Mouse (Mus musculus) heart, embryonic 14.5 days (tissue): ENCODE data around the gene Serpina3k. TPM values are rescaled to one million over a fixed set of nuclear protein-coding genes. Genes with fewer than 3 reads are reported as not detected.
"Not testable (repeated sequence)": the region's sequence is repeated elsewhere in the genome, so short reads cannot be mapped to it uniquely, and the experiment has no call there.

ENCODE experiments used
- ATAC-seq: fragments of 200-750 bp; cut with Nextera tagmentation; 2 replicates; pipeline ENCODE4 v1.8.0; 2017; ENCODE audit warnings: low read depth, moderate TSS enrichment; ENCODE audit not compliant: insufficient number of reproducible peaks, insufficient read depth, low FRiP score
- H3K27ac ChIP-seq, 2 experiments: fragments of 200-500 bp in 1 of 2; fragments of 300-500 bp in 1 of 2; sonication (generic) in 1 of 2; replicated peaks in 1 of 2; 2 replicates each; pipeline ENCODE4 v1.5.1; 2012 to 2014; ENCODE audit warnings: low read depth in 2 of 2, low read length in 2 of 2, control low read depth in 1 of 2, mild to moderate bottlenecking in 1 of 2, mixed read lengths in 1 of 2; ENCODE audit not compliant: control insufficient read depth in 1 of 2, insufficient read depth in 1 of 2
- H3K27me3 ChIP-seq: fragments of 300-500 bp; sonication (generic); 2 replicates; pipeline ENCODE4 v1.6.1; 2014; ENCODE audit warnings: mild to moderate bottlenecking, low read length, control low read depth; ENCODE audit not compliant: control insufficient read depth, insufficient read depth
- H3K36me3 ChIP-seq: fragments of 300-500 bp; sonication (generic); 2 replicates; pipeline ENCODE4 v1.6.1; 2014; ENCODE audit warnings: mild to moderate bottlenecking, control low read depth, low read length, mixed read lengths; ENCODE audit not compliant: control insufficient read depth, insufficient read depth
- H3K4me1 ChIP-seq, 2 experiments: fragments of 200-500 bp in 1 of 2; fragments of 300-500 bp in 1 of 2; sonication (generic) in 1 of 2; 2 replicates each; pipeline ENCODE4 v1.6.1; 2012 to 2014; ENCODE audit warnings: low read length in 2 of 2, control low read depth in 1 of 2, mixed read lengths in 1 of 2; ENCODE audit not compliant: control insufficient read depth in 2 of 2, insufficient read depth in 2 of 2
- H3K4me2 ChIP-seq: fragments of 300-500 bp; sonication (generic); 2 replicates; pipeline ENCODE4 v1.6.1; 2014; ENCODE audit warnings: mild to moderate bottlenecking, low read length
- H3K4me3 ChIP-seq, 2 experiments: fragments of 200-500 bp in 1 of 2; fragments of 300-500 bp in 1 of 2; sonication (generic) in 1 of 2; 2 replicates each; pipeline ENCODE4 v1.5.1; 2012 to 2014; ENCODE audit warnings: low read length in 2 of 2, mild to moderate bottlenecking in 2 of 2, control low read depth in 1 of 2, low read depth in 1 of 2, moderate library complexity in 1 of 2; ENCODE audit not compliant: control insufficient read depth in 1 of 2, insufficient read depth in 1 of 2
- H3K9ac ChIP-seq: fragments of 300-500 bp; sonication (generic); 2 replicates; pipeline ENCODE4 v1.6.1; 2014; ENCODE audit warnings: mild to moderate bottlenecking, low read length
- H3K9me3 ChIP-seq: fragments of 300-500 bp; sonication (generic); 2 replicates; pipeline ENCODE4 v1.6.1; 2016; ENCODE audit warnings: low read length, control low read depth; ENCODE audit not compliant: control insufficient read depth
- WGBS: fragments of 180-500 bp; shearing (Covaris S2); extraction: QIAGEN DNeasy Blood & Tissue Kit; methylation state at CpG from one replicate; pipeline ENCODE4 v1.1.7; 2014; 5-methylcytosine and 5-hydroxymethylcytosine counted together
- polyA plus RNA-seq: library from polyadenylated mRNA; unstranded; fragments of >200 nt; fragmentation: Nextera tagmentation; extraction: Ambion mirVana; gene quantifications from 2 replicates; pipeline ENCODE4 v1.2.1, GENCODE M21; 2014

The Serpina3k gene
- polyA plus RNA-seq, 1 experiment from 2014 or later, result not detected

GRCm38 (mm10) chr12:104388477-104388876 is 50.2 kb downstream of the Serpina3k start:
- no peak overlapping the region for H3K4me2 ChIP-seq
- no peaks in the 10 kb centered on the region for H3K9me3 ChIP-seq
- ATAC-seq, result no peak
- no peaks in the 10 kb centered on the region for H3K36me3 ChIP-seq
- H3K9ac ChIP-seq, result no peak overlapping the region
- H3K27ac ChIP-seq, result no peak overlapping the region
- no peaks in the 10 kb centered on the region for H3K27me3 ChIP-seq
- no peak overlapping the region for H3K4me3 ChIP-seq
- no peaks in the 10 kb centered on the region for H3K4me1 ChIP-seq

GRCm38 (mm10) chr12:104391057-104391456 is 52.8 kb downstream of the Serpina3k start:
- H3K27me3 ChIP-seq, H3K9me3 ChIP-seq, ATAC-seq, H3K36me3 ChIP-seq, H3K27ac ChIP-seq, H3K4me3 ChIP-seq, H3K4me2 ChIP-seq, H3K4me1 ChIP-seq, H3K9ac ChIP-seq: not testable (repeated sequence)
- WGBS, result 56% methylated on average over 2 of the region's 2 CpGs

Other genes starting within 250 kb of the Serpina3k start
- gene Serpina5, start 237.4 kb upstream of the Serpina3k start, polyA plus RNA-seq, result not detected in 2 replicates
- gene Serpina3a, start 225.8 kb upstream of the Serpina3k start, polyA plus RNA-seq, result not detected in 2 replicates
- 0.19 TPM in 1 of 2 replicates, not detected in the other for gene Serpina3b, start 210.5 kb upstream of the Serpina3k start, polyA plus RNA-seq
- gene Serpina3c, start 184.6 kb upstream of the Serpina3k start, polyA plus RNA-seq, result 0.08 TPM in 1 of 2 replicates, not detected in the other
- not detected in 2 replicates for gene Serpina3f, start 123.9 kb upstream of the Serpina3k start, polyA plus RNA-seq
- gene Serpina3g, start 102.2 kb upstream of the Serpina3k start, polyA plus RNA-seq, result 2.4 and 3.7 TPM in 2 replicates
- 0.53 TPM in 1 of 2 replicates, not detected in the other for gene Serpina3i, start 75.4 kb upstream of the Serpina3k start, polyA plus RNA-seq
- gene Serpina3j, start 23.9 kb upstream of the Serpina3k start, polyA plus RNA-seq, result not detected in 2 replicates
- gene Serpina3m, start within 50 bp of the Serpina3k start, polyA plus RNA-seq, result not detected in 2 replicates
- gene Serpina3n, start 68.2 kb downstream of the Serpina3k start, polyA plus RNA-seq, result 0.16 and 0.28 TPM in 2 replicates
- 0.16 TPM in 1 of 2 replicates, not detected in the other for gene Gsc, start 134.8 kb downstream of the Serpina3k start, polyA plus RNA-seq